Mouse (Mus musculus) gastrocnemius, postnatal 10 days (tissue): ENCODE data around the gene 5430403G16Rik. TPM values are rescaled to one million over a fixed set of nuclear protein-coding genes. Genes with fewer than 3 reads are reported as not detected.
"Not testable (repeated sequence)": the region's sequence is repeated elsewhere in the genome, so short reads cannot be mapped to it uniquely, and the experiment has no call there.

ENCODE experiments used
- DNase-seq: peaks from one replicate; pipeline ENCODE4 v3.0.0; 2021; ENCODE audit warnings: mixed read lengths
- long read RNA-seq, 2 experiments: library from polyadenylated mRNA; stranded (forward); transcript quantifications; one replicate each; pipeline ENCODE4 v2.0.0; 2021
- total RNA-seq, 2 experiments: library from RNA; stranded (reverse); gene quantifications; 2 replicates each; pipeline ENCODE4 v1.2.3; 2021

5430403G16Rik gene
- under 1 TPM; 0.56 to 0.84 TPM for total RNA-seq
- long read RNA-seq, experiment 1, partial matches to known transcripts: 0 of 1 reads
- long read RNA-seq, experiment 1, other reads (novel, unspliced or antisense): 0 of 1 reads
- long read RNA-seq, experiment 2: 0 reads

DNA sequence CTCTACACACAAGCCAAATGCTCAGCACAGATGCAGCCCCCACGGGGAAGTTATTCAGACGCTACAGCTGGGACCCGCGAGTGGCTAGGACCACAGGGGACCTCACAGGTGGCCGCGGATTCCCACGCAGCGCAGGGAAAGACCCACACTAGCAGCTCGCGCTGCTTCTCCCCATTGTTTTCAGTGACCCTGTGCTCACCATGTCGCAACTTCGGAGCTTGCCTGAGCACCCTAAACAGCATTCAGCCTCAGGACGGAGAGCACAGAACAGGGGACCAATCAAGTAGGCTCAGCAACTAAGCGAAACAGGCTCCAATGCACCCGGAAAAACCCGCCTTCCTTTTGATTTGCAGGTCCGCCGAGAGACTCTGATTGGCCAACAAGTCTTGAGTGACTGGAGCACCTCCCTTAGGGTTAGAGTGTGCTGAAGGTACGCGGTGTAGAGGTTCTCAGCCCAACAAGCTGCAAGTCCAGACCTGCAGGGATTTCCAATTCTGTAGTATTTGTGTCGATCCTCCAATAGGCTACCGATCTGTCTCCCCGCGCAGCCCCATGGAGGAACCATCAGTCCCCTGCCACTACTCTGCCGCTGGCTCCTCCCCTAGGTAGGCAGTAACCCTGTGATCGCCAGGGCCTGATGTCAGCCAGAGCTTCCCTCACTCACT is at the start of gene 5430403G16Rik:
TSS of gene 5430403G16Rik (minus strand) at position 505 of the 665 bp plus-strand sequence.
- DNase-seq: peak; percentile 44

DNA sequence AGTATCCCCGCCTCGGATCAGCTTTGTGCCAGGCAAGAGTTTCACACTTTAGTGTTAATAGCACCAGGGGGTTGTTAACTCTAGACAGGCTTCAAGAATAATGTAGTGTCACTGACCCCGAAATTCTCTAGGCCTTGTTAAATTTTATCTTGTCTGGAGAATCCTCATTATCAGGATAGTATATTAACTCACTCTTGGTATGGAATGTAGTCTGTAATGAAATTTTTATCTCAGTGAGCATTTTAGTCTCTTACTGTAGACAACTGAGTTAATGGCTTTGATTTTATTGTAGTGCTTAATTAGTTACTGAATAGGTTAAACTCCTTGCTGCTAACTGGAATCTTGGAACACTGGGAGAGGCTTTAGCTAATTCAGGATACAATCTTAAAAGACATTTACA is 26.5 kb upstream of the 5430403G16Rik start:
- not testable (repeated sequence) for DNase-seq

DNA sequence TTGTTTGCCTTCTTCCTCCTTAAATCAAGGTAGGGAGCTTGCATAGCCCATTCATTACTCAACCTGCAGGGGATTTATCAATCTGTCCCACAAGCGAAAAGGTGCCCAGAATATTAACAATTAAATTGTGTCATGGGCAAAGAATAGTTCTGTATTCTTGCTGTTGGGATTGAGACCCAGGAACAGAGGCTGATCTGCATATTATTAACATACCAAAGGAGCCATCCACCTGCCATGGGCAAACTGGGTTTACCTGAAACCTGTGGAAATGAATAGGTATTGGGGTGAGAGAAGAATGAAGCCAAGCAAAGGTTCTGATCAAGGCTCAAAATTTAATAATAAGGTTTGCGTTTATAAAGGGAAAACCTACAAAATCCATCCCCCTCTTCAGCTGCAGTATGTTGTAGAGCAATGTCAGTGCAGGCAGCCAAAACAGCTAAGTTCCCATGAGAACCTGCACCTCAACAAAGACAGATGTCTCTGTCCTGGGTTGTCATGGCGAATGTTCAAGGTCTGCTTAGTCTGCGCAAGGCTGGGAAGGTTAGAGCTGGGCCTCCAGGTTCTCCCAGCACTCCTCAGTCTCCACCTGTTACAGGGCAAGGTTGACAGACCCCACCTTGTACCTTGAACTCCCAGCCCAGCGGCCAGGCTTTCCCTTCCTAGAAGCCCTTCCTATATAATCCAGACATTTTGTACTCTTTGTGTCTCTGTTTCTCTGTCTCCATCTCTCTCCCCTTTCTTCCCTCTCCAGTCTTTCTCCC is 544 bp upstream of the 5430403G16Rik start:
- DNase-seq: not testable (repeated sequence)

DNA sequence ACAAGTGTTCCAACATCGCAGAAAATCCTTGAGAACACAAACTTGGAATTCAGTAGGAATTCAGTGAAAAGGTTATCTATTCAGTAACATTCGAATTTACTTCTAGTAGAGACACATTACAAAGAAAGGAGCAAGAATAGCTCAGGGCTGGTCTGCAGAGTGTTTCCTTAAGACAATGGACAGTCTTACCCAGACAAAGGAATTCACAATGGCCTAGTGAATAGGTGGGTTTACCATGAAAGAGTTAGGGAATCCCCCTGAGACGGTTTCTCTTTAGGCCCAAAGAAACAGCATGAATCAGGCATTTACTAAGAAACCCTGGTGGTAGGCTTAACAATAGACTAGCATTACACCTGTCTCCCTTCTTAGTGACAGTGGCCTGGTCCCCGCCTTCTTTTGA is 7.9 kb downstream of the 5430403G16Rik start:
- DNase-seq: no peak

Other genes with a start within 250 kb of the 5430403G16Rik start
- gene Crlf2, start 132.0 kb downstream of the 5430403G16Rik start, total RNA-seq: 10 to 100 TPM; 10.4 to 13.1 TPM
- 1 to 10 TPM; 2.7 to 4.1 TPM for gene 4930522L14Rik, start 60.8 kb upstream of the 5430403G16Rik start, total RNA-seq
- gene Gm15446, start 232.4 kb upstream of the 5430403G16Rik start, total RNA-seq: 1 to 10 TPM; 4.0 to 6.9 TPM